Mouse (Mus musculus): ENCODE measurements at regions not wholly inside any gene's neighbourhood (a gene's known extent, or its start where the extent isn't known, plus 50 kb on each side); places are given as distances from the start of the nearest gene placed in this dataset.

DNA sequence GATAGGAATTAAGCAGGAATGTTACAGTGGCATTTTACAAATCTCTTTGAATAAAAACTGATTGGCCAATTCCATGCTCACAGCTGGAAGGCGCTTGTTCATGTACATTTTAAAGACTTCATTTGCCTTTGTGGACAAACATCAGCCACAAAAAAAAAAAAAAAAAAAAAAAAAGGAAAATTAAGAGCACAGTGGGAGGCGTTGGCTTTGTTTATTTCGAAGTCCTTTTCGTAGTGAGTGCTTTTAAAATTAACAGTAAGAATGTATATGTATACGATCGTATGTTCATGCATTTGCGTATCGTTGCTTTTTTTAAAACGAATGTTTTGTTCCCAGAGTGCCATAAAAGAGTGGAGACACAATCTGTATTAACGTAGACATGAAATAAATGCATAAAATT, 250.6 kb upstream of the Nfe2l3 start:
- no peak for TF ChIP-seq POLR2A (IDR thresholded peaks at IDR 0.05; ENCODE audit: borderline replicate concordance, low read depth, low read length)
- TF ChIP-seq CTCF (IDR thresholded peaks at IDR 0.05; ENCODE audit: low read depth, low read length): no peak

Data from bone marrow macrophage, adult 2 months (primary cell).